Mouse (Mus musculus) heart, embryonic 14.5 days (tissue): ENCODE results near the gene Egr4. TPM values are rescaled to one million over a fixed set of nuclear protein-coding genes. Genes with fewer than 3 reads are reported as not detected.

Experiments used
- ATAC-seq: fragments of 200-750 bp; cut with Nextera tagmentation; 2 replicates; pipeline ENCODE4 v1.8.0; 2017; ENCODE audit warnings: low read depth, moderate TSS enrichment; ENCODE audit not compliant: insufficient number of reproducible peaks, insufficient read depth, low FRiP score
- H3K27ac ChIP-seq, 2 experiments: fragments of 200-500 bp in 1 of 2; fragments of 300-500 bp in 1 of 2; sonication (generic) in 1 of 2; replicated peaks in 1 of 2; 2 replicates each; pipeline ENCODE4 v1.5.1; 2012 to 2014; ENCODE audit warnings: low read depth in 2 of 2, low read length in 2 of 2, control low read depth in 1 of 2, mild to moderate bottlenecking in 1 of 2, mixed read lengths in 1 of 2; ENCODE audit not compliant: control insufficient read depth in 1 of 2, insufficient read depth in 1 of 2
- H3K27me3 ChIP-seq: fragments of 300-500 bp; sonication (generic); 2 replicates; pipeline ENCODE4 v1.6.1; 2014; ENCODE audit warnings: mild to moderate bottlenecking, low read length, control low read depth; ENCODE audit not compliant: control insufficient read depth, insufficient read depth
- H3K36me3 ChIP-seq: fragments of 300-500 bp; sonication (generic); 2 replicates; pipeline ENCODE4 v1.6.1; 2014; ENCODE audit warnings: mild to moderate bottlenecking, control low read depth, low read length, mixed read lengths; ENCODE audit not compliant: control insufficient read depth, insufficient read depth
- H3K4me1 ChIP-seq, 2 experiments: fragments of 200-500 bp in 1 of 2; fragments of 300-500 bp in 1 of 2; sonication (generic) in 1 of 2; 2 replicates each; pipeline ENCODE4 v1.6.1; 2012 to 2014; ENCODE audit warnings: low read length in 2 of 2, control low read depth in 1 of 2, mixed read lengths in 1 of 2; ENCODE audit not compliant: control insufficient read depth in 2 of 2, insufficient read depth in 2 of 2
- H3K4me2 ChIP-seq: fragments of 300-500 bp; sonication (generic); 2 replicates; pipeline ENCODE4 v1.6.1; 2014; ENCODE audit warnings: mild to moderate bottlenecking, low read length
- H3K4me3 ChIP-seq, 2 experiments: fragments of 200-500 bp in 1 of 2; fragments of 300-500 bp in 1 of 2; sonication (generic) in 1 of 2; 2 replicates each; pipeline ENCODE4 v1.5.1; 2012 to 2014; ENCODE audit warnings: low read length in 2 of 2, mild to moderate bottlenecking in 2 of 2, control low read depth in 1 of 2, low read depth in 1 of 2, moderate library complexity in 1 of 2; ENCODE audit not compliant: control insufficient read depth in 1 of 2, insufficient read depth in 1 of 2
- H3K9ac ChIP-seq: fragments of 300-500 bp; sonication (generic); 2 replicates; pipeline ENCODE4 v1.6.1; 2014; ENCODE audit warnings: mild to moderate bottlenecking, low read length
- H3K9me3 ChIP-seq: fragments of 300-500 bp; sonication (generic); 2 replicates; pipeline ENCODE4 v1.6.1; 2016; ENCODE audit warnings: low read length, control low read depth; ENCODE audit not compliant: control insufficient read depth
- WGBS: fragments of 180-500 bp; shearing (Covaris S2); extraction: QIAGEN DNeasy Blood & Tissue Kit; methylation state at CpG from one replicate; pipeline ENCODE4 v1.1.7; 2014; 5-methylcytosine and 5-hydroxymethylcytosine counted together
- polyA plus RNA-seq: library from polyadenylated mRNA; unstranded; fragments of >200 nt; fragmentation: Nextera tagmentation; extraction: Ambion mirVana; gene quantifications from 2 replicates; pipeline ENCODE4 v1.2.1, GENCODE M21; 2014

Gene Egr4
- not detected in 2 replicates for polyA plus RNA-seq

DNA sequence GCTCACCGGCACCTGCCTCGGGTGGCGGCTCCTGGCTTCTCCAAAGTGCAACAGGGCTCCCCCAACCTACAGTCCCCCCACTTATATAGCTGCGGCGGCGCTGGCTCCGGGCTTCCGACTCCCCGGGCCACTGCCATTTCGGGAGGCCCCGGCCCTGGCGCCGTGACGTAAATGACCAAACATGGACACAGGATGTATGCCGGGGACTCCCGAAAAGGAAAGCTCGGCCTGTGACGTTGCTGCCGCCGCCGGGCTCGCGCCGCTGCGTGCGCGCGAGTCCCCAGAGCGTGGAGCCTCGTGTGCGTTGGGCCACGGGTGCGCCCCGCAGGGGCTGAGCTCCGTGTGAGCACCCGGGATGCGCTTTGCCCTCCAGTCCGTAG is at the start of gene Egr4:
Gene Egr4, minus strand, starts transcription at position 59 of the 380 bp plus-strand sequence.
- Histone ChIP-seq H3K4me1 (peaks cover 0 to 17% of the 10 kb centered on the region in 2 experiments; a peak in 3 of 4 replicates), H3K9me3 (no peaks in the 10 kb centered on the region; the same call in 1 of the 2 replicates), H3K27me3 (peaks cover 84% of the 10 kb centered on the region), H3K36me3 (no peaks in the 10 kb centered on the region), H3K4me3 (peak within 1 kb of the TSS; percentile 46 to 49), H3K27ac (no peak within 1 kb of the TSS), H3K4me2 (peak within 1 kb of the TSS; percentile 87), H3K9ac (no peak within 1 kb of the TSS)
- peak; percentile 60 for ATAC-seq
- WGBS, result under 1% methylated on average over 38 of the region's 38 CpGs

DNA sequence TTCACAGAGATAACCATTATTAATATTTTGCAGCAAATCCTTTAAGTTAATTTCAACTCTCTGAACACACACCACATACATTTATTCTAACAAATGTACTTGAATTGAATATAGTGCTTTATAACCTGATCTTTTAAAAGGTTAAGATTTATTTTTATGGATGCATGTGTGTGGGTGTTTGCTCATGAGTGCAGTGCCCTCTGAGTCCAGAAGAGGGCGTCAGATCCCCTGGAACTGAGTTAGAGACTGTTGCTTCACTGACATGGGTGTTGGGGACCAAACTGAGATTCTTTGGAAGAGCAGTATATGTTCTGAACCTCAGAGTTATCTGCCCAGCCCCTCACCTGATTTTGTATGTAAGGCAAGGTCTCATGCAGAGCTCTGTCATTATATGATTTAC is 49.0 kb upstream of the Egr4 start:
- WGBS, result 27% methylated on average over 1 of the region's 1 CpGs
- H3K4me2 ChIP-seq, result no peak overlapping the region
- H3K9ac ChIP-seq, result no peak overlapping the region
- no peaks in the 10 kb centered on the region for H3K4me1 ChIP-seq
- H3K27ac ChIP-seq, result no peak overlapping the region
- ATAC-seq, result no peak
- H3K4me3 ChIP-seq, result no peak overlapping the region
- H3K9me3 ChIP-seq, result no peaks in the 10 kb centered on the region
- H3K36me3 ChIP-seq, result no peaks in the 10 kb centered on the region
- H3K27me3 ChIP-seq, result no peaks in the 10 kb centered on the region

DNA sequence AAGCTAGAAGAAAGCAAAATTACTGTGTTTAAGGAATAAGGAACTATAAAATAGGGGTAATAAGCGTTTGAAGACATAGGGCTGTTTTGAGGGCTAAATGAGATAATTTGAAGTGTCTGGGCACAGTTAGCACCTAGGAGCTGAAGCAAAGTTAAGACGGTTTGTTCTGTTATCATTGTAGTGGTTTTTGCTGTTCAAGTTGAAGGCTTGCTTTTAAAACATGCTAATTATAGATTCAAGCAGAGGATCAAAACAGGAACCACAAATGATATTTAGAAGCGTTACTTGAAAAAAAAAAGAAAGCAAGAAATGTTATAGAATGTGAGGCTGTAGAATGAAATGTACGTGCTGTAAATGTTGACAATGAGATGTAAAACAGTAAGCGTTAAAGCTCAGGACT is 34.3 kb upstream of the Egr4 start:
- ATAC-seq, result no peak
- no peak overlapping the region for H3K4me3 ChIP-seq
- H3K36me3 ChIP-seq, result no peaks in the 10 kb centered on the region
- H3K27ac ChIP-seq, result no peak overlapping the region
- WGBS, result 65% methylated on average over 5 of the region's 5 CpGs
- H3K4me1 ChIP-seq, result no peaks in the 10 kb centered on the region
- H3K4me2 ChIP-seq, result no peak overlapping the region
- no peaks in the 10 kb centered on the region for H3K9me3 ChIP-seq
- H3K27me3 ChIP-seq, result no peaks in the 10 kb centered on the region
- H3K9ac ChIP-seq, result no peak overlapping the region

DNA sequence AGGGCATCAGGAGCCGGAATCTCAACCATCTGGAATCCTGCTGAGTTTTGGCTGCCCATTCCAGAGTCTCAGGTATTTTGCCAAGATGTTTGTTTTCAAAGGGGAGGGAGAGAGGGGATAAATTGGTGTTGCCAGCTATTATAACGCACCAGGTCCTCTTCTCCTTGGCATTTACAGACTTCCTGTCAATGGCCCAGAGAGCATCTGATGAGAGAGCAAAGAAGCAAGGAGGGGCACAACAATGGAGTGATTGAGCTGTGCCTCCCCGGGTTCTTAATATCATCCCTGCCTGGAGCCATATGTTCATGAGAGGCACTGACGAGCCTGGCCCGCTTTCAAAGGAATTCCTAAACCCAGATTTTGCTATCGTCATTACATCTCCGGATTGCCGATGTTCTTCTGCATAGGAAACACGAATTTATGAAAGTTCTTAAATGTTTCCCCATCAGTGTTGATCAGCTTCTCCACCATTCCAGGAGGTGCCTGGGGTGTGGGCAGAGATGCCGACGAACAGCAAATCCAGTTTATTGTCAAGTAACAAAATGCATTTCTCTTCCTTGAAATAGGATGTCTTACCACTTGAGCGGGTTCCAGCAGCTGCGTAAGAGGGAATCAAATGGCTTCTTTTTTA is 31.0 kb upstream of the Egr4 start:
- Histone ChIP-seq H3K4me1 (no peaks in the 10 kb centered on the region), H3K4me3 (no peak overlapping the region), H3K9ac (no peak overlapping the region), H3K27ac (no peak overlapping the region), H3K9me3 (no peaks in the 10 kb centered on the region), H3K36me3 (no peaks in the 10 kb centered on the region), H3K4me2 (no peak overlapping the region), H3K27me3 (no peaks in the 10 kb centered on the region)
- WGBS, result 75% methylated on average over 13 of the region's 13 CpGs
- ATAC-seq, result no peak

DNA sequence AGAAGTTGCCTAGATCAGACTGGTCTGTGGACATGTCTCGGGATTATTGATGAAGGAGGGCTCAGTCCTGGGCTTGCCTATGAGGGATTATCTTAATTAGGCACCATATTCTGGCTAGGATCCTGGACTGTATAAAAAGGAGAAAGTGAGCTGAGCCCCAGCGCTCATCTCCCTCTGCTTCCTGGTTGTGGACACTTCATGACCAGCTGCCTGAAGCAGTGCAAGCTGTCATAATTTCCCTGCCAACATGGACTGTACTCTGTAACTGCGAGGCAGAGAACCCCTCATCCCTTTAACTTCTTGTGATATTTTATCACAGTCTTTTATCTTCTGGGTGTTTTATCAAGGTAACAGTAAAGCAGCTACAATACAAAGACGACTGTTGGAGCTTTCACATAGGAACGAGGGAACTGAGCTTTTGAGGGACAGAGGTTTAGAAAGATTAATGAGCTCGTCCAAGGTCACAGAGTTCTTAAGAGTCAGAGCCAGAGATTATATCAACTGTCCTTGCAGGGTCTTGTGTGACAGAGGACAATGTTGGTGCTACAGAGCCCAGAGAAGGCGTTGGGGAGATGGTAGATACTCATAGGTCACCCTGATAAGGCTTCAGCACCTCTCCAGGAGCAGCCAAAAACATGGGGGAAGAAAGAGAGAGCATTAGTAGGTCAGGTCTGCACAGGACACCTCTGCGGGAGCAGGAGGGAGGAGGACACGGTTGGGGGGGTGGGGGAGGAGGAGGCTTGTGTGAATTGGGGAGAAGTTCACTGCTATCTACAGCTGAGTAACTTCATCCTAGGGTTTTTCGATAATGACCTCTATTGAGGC is 30.2 kb upstream of the Egr4 start:
- H3K4me2 ChIP-seq, result no peak overlapping the region
- ATAC-seq, result no peak
- H3K36me3 ChIP-seq, result no peaks in the 10 kb centered on the region
- 56% methylated on average over 10 of the region's 10 CpGs for WGBS
- no peaks in the 10 kb centered on the region for H3K9me3 ChIP-seq
- H3K27me3 ChIP-seq, result no peaks in the 10 kb centered on the region
- H3K27ac ChIP-seq, result no peak overlapping the region
- no peak overlapping the region for H3K4me3 ChIP-seq
- H3K4me1 ChIP-seq, result no peaks in the 10 kb centered on the region
- H3K9ac ChIP-seq, result no peak overlapping the region

DNA sequence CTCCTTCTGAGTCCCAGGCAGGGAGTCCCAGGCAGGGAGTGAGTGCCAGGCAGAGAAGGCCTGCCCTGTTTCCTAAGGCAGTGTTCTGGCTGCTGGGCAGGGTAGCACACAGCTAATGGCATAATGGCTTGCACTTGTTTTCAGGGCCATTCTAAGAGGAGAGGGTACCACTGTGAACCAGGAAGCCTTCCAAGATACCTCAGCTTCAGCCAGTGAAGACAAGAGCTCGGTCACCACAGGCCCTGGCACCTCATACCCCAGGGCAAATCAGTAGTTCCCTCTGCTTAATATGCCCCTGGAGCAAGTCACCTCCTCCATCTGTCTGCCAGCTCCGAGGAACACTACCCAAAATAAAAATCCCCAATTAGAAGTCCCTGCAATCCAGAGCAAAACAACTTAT is 9.4 kb upstream of the Egr4 start:
- Histone ChIP-seq H3K4me1 (no peaks in the 10 kb centered on the region), H3K9ac (no peak overlapping the region), H3K27ac (no peak overlapping the region), H3K27me3 (no peaks in the 10 kb centered on the region; the same call in 1 of the 2 replicates), H3K9me3 (no peaks in the 10 kb centered on the region), H3K36me3 (no peaks in the 10 kb centered on the region), H3K4me3 (no peak overlapping the region), H3K4me2 (no peak overlapping the region)
- no peak for ATAC-seq
- 57% methylated on average over 2 of the region's 2 CpGs for WGBS

DNA sequence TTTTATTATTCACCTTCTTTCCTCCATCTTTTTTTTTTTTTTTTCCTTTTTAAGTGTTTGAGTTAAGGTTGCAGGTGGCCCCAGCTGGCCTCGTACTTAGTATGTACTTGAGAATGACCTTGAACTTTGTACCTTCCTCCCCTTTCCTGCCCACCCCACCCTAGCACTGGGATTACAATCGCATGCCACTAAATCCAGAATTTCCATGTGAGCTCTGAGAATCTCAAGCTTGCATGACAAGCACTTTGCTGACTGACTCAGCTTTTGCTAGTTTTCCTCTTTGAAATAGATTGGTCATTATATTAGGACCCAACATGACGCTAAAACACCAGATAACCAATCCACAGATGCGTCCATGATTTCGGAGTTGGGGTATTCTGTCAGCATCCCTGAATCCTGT is 8.6 kb upstream of the Egr4 start:
- 77% methylated on average over 5 of the region's 5 CpGs for WGBS
- ATAC-seq, result no peak
- Histone ChIP-seq H3K27ac (no peak overlapping the region), H3K9ac (no peak overlapping the region), H3K36me3 (no peaks in the 10 kb centered on the region), H3K4me1 (no peaks in the 10 kb centered on the region), H3K4me2 (no peak overlapping the region), H3K4me3 (no peak overlapping the region), H3K27me3 (no peaks in the 10 kb centered on the region; the same call in 1 of the 2 replicates), H3K9me3 (no peaks in the 10 kb centered on the region)
